Mouse (Mus musculus) activated CD4-positive, CD25-positive, alpha-beta regulatory T cell, adult 4 months (primary cell): ENCODE measurements around the gene Slc24a1. TPM values are rescaled to one million over a fixed set of nuclear protein-coding genes. Genes with fewer than 3 reads are reported as not detected.
"Not testable (repeated sequence)": the region's sequence is repeated elsewhere in the genome, so short reads cannot be mapped to it uniquely, and the experiment has no call there.

Experiments used
- ATAC-seq: one replicate; pipeline ENCODE4 v1.8.0; 2017
- polyA plus RNA-seq, 2 experiments: library from polyadenylated mRNA; unstranded; fragments of 100-300 nt; shearing (Covaris generic); gene quantifications; one replicate each; pipeline ENCODE4 v1.2.1; 2017

Slc24a1 gene
- under 1 TPM; 0.14 to 0.15 TPM for polyA plus RNA-seq

DNA sequence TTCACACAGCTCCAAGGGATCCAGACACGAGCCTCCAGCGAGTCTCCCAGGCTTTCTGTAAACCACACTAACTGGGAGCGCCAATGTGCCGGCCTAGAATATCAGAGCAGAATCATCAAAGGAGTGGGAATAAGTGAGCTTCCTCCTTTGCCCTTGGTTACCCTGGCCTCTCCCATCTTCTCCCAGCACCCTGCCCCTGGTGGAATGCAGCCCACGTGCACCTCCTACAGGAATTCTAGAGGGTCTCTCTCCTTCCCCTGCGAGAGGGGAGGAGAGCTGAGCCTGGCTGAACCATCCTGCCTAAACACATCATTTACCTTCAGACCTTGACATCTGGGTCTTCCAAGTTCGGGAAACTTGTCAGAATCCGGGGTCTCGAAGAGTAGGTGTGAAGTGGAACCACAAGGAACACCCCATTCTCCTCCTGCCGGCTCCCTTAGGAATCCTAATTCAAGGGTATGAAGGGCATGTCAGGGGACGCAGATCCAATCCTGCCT, at the start of gene Slc24a1:
TSS of gene Slc24a1 (minus strand) at position 447 of the 497 bp plus-strand sequence.
- ATAC-seq: no peak

DNA sequence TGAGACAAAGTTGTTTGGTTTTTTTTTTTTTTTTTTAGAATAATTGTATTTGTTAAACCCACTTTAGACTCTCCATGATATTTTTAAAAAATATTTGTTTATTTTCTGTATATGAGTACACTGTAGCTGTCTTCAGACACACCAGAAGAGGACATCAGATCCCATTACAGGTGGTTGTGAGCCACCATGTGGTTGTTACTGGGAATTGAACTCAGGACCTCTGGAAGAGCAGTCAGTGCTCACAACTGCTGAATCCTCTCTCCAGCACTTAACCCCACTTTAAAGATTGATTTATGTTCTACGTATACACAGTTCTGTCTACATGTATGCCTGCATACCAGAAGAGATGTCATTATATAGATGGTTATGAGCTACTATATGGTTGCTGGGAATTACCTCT, 44.1 kb upstream of the Slc24a1 start:
- ATAC-seq: not testable (repeated sequence)

- no peak for ATAC-seq
These were observed 38.9 kb upstream of the Slc24a1 start for GRCm38 (mm10) chr9:64990291-64990690.

DNA sequence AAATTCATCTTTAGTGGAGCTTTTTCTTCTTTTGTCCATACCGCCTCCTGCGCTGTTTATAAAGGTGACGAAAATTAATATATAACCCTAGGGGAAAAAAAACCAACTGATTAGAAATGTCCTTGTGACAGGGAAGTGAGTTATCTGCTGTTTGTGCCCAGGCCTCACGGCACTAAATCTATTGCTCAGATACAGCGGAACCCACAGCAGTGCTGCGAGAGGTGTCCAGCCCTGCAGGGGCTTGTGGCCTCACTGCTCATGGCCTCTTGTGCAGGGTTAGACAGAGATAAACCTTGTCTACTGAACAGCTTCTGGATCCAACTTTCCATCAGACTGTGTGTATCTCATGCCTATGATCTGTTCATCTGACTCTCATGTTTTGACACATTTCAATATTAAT, 37.0 kb upstream of the Slc24a1 start:
- ATAC-seq: no peak

GRCm38 (mm10) chr9:64987651-64988050, 36.2 kb upstream of the Slc24a1 start:
- no peak for ATAC-seq

- no peak for ATAC-seq
These were observed 34.4 kb upstream of the Slc24a1 start for GRCm38 (mm10) chr9:64985807-64986206.

GRCm38 (mm10) chr9:64985037-64985794, 33.8 kb upstream of the Slc24a1 start:
- no peak for ATAC-seq

DNA sequence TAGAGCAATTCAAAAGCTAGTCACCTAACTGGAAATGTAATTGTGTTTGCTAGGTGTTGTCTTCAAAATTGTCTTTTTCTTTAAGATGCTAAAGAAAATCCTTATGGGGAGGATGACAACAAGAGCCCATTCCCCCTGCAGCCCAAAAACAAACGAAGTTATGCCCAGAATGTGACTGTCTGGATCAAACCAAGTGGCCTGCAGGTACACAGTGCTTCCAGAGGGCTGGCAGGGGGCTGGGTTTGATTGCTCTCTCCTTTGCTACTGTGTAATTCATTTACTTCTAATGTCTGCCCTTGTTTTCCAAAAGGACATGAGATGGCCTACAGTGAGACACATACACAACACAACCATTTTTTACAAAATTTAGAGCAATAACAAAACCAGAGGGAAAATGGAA, 30.5 kb upstream of the Slc24a1 start:
- no peak for ATAC-seq

DNA sequence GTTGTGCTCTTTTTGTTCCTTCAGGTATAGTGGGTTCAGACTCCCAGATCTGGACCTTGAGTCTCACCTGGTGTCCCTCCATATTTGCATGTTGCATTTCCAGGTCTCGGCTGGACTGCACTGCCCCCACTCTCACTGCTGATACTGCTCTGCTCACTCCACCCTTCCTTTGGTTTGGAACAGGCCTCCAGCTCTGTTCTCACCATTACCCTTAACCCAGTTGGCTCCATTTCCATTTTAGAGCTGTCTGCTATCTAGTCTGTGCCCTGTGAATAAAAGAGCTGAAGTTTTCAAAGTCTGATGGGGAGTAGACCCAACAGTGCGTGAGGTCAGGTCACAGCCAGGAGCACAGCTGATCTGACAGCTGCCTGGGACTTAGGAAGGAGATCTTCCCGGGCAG, 29.1 kb upstream of the Slc24a1 start:
- ATAC-seq: no peak

GRCm38 (mm10) chr9:64960978-64961320, 9.5 kb upstream of the Slc24a1 start:
- ATAC-seq: peak; percentile 48

- peak; percentile 96 for ATAC-seq
These were observed 8.9 kb upstream of the Slc24a1 start, which contains the start of gene Ints14 for GRCm38 (mm10) chr9:64960117-64960977. Gene Ints14, plus strand, starts transcription at chr9:64960905.

- no peak for ATAC-seq
These were observed 5.9 kb upstream of the Slc24a1 start for GRCm38 (mm10) chr9:64957276-64957675.

- no peak for ATAC-seq
These were observed 4.9 kb upstream of the Slc24a1 start for GRCm38 (mm10) chr9:64956337-64956736.

GRCm38 (mm10) chr9:64953190-64953589, 1.8 kb upstream of the Slc24a1 start:
- ATAC-seq: no peak

DNA sequence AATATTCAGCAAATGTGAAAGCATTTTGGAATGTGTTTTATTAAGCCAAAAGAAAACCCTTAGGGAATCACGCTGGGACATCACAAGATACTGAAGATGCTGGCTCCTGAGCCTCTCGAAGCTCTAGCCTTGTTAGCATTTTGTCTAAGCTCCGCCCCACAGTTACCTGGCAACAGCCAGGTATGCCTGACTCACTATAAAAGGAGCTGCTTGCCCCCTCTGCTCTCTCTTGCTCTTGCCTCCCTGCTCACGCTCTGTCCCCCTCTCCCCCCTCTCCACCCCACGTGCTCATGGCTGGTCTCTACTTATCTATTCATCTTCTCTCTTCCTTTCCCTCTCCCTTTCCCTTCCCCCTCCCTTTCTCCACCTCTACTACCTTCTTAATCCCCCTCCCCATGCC, 648 bp upstream of the Slc24a1 start:
- no peak for ATAC-seq

DNA sequence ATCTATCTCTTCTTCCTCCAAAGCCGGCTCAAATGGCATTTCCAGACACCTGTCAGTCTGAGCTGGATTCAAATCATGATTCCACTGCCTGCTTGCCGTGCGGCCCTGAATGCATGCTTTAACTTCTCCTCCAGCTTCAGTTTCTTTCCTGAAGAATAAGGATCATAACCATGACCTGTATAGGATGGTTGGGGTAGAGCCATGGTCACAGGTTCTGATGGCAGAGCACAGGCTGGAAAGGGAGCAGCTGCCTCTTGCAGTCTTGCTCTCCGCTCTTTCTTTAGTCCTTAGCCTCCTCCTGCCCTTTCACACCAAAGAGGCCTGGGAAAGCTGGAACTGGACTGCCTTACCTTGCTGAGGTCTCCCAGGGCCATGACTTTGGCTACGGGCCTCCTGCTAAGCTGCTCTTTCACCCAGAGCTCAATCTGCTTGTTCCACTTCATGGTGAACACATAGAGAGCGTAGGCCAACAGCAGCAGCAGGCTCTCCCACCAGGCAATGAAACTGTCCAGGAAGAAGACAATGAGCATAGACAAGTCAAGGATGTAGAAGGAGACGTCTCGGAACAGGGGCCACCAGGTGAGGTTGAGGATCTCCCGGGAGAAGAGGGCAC, 3.8 kb downstream of the Slc24a1 start:
- ATAC-seq: no peak

- no peak for ATAC-seq
These were observed 7.4 kb downstream of the Slc24a1 start for GRCm38 (mm10) chr9:64943997-64944396.

DNA sequence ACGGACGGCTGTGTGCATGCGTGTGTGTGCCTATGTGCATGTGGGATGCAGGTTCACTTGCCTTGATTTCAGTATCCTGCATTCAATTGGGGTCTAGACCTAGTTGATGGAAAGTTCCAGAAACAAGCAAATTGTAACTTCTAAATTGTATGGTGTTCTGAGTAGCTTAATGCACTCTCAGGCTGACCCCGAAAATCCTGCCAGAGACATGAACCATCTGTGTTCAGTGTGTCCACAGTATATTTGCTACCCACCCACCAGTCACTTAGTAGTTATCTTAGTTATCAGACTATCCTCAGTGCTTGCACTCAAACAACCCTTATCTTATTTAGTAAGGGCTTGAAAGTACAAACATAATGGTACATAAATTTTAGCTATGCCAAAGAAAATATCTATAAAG, 9.8 kb downstream of the Slc24a1 start:
- ATAC-seq: no peak

GRCm38 (mm10) chr9:64940731-64941346, 10.6 kb downstream of the Slc24a1 start:
- ATAC-seq: no peak

- no peak for ATAC-seq
These were observed 11.6 kb downstream of the Slc24a1 start for GRCm38 (mm10) chr9:64939790-64940189.

- ATAC-seq: no peak
These were observed 12.1 kb downstream of the Slc24a1 start for GRCm38 (mm10) chr9:64939281-64939680.

- ATAC-seq: no peak
These were observed 12.9 kb downstream of the Slc24a1 start for GRCm38 (mm10) chr9:64938535-64938934.

DNA sequence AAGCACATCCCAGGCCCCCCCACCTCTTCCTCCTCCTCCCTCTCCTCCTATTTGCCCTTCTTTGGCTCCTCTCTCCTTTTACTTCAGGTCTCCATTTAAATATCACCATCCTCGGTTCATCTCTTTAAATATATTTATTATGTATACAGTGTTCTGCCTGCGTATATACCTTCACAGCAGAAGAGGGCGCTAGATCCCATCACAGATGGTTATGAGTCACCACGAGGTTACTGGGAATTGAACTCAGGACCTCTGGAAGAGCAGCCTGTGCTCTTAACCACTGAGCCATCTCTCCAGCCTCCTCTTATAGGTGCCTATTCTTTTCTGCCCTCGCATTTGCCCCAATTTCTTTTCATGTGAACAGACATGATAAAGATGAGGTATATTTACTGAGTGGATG, 13.9 kb downstream of the Slc24a1 start:
- ATAC-seq: no peak
